ENCODE assay signal across 12 mouse cellular contexts in genomic region chr5:92387433-92387832, GRCm38 (mm10). TPM values are rescaled to one million over a fixed set of nuclear protein-coding genes. Genes with fewer than 3 reads are reported as not detected.
DNase-seq lines count a peak whose midpoint lies in the region; ATAC-seq and TF ChIP-seq lines count a peak whose summit lies in the region.
"Had no signal": no experiment of that assay in that cellular context is flagged by ENCODE, and none has a peak within 500 bp of the region (broad histone marks: within the 10 kb centered on the region; RNA-seq: fewer than 3 reads in every experiment).

No protein-coding gene starts in this region.

- no peaks in the 10 kb centered on the region for H3K9me3 ChIP-seq in heart, postnatal 0 days (replicated peaks; ENCODE audit: control insufficient read depth, low read length)
- H3K9me3 ChIP-seq in liver, postnatal 0 days (ENCODE audit: low read length) = no peaks in the 10 kb centered on the region
- no peaks in the 10 kb centered on the region for H3K9me3 ChIP-seq in forebrain, embryonic 10.5 days
- H3K9me3 ChIP-seq: embryonic facial prominence, embryonic 10.5 days; midbrain, embryonic 15.5 days had no signal

- H3K4me2 ChIP-seq in heart, postnatal 0 days (ENCODE audit: low read depth, low read length) = peak overlapping the region; percentile 57
- H3K4me2 ChIP-seq in liver, postnatal 0 days (ENCODE audit: low read depth, low read length) = no peak overlapping the region
- H3K4me2 ChIP-seq: midbrain, embryonic 15.5 days had no signal

- H3K9ac ChIP-seq in heart, postnatal 0 days (replicated peaks; ENCODE audit: low read depth, low read length) = peak overlapping the region; percentile 48; the same call in 1 of the 2 replicates
- H3K9ac ChIP-seq in liver, postnatal 0 days (replicated peaks) = no peak overlapping the region
- H3K9ac ChIP-seq: forebrain, postnatal 0 days; liver, embryonic 14.5 days; midbrain, embryonic 15.5 days had no signal

- peak overlapping the region; percentile 92 for H3K27ac ChIP-seq in heart, postnatal 0 days (ENCODE audit: low read depth)
- no peak overlapping the region for H3K27ac ChIP-seq in liver, postnatal 0 days (ENCODE audit: low read depth)
- no peak overlapping the region for H3K27ac ChIP-seq in forebrain, embryonic 10.5 days
- H3K27ac ChIP-seq: embryonic facial prominence, embryonic 10.5 days; liver, embryonic 14.5 days; midbrain, embryonic 15.5 days had no signal

- ATAC-seq in heart, postnatal 0 days (ENCODE audit: insufficient read depth, low read depth) = peak; percentile 82
- ATAC-seq in liver, postnatal 0 days = no peak
- ATAC-seq: midbrain, embryonic 15.5 days had no signal

- DNase-seq in adrenal gland, adult (ENCODE audit: inconsistent age in 2 of 2, low spot score in 1 of 2) = peak; percentile 48 to 76
- no peak for DNase-seq in adrenal gland, adult 18-20 months (ENCODE audit: low spot score in 2 of 2)
- peak; percentile 60 for DNase-seq in gastrocnemius, postnatal 14 days
- DNase-seq in heart, postnatal 0 days (ENCODE audit: low spot score) = peak; percentile 85
- peak; percentile 77 to 85 for DNase-seq in kidney, postnatal 25 days
- no peak for DNase-seq in liver, postnatal 0 days
- no peak for DNase-seq in forebrain, embryonic 10.5 days (ENCODE audit: extremely low spot score, low spot score)
- DNase-seq in cerebellum, adult 9-11 months = no peak
- DNase-seq: forebrain, postnatal 0 days had no signal

- TF ChIP-seq EP300 in heart, postnatal 0 days (IDR thresholded peaks at IDR 0.05; ENCODE audit: low read depth) = 0 out of 2 replicates have a peak, but pooled peaks have one; percentile 17
- TF ChIP-seq EP300 in liver, postnatal 0 days (IDR thresholded peaks at IDR 0.05; ENCODE audit: low read depth) = no peak

- H3K36me3 ChIP-seq in heart, postnatal 0 days (replicated peaks; ENCODE audit: control insufficient read depth, insufficient read depth, low read length) = peaks cover under 1% of the 10 kb centered on the region; the same call in 1 of the 2 replicates
- no peaks in the 10 kb centered on the region for H3K36me3 ChIP-seq in liver, postnatal 0 days (replicated peaks; ENCODE audit: insufficient read depth, low read length)
- no peaks in the 10 kb centered on the region for H3K36me3 ChIP-seq in forebrain, embryonic 10.5 days (replicated peaks)
- H3K36me3 ChIP-seq: embryonic facial prominence, embryonic 10.5 days; midbrain, embryonic 15.5 days had no signal

- H3K4me1 ChIP-seq in heart, postnatal 0 days (ENCODE audit: control insufficient read depth, insufficient read depth) = peaks cover 51% of the 10 kb centered on the region
- no peaks in the 10 kb centered on the region for H3K4me1 ChIP-seq in liver, postnatal 0 days (ENCODE audit: insufficient read depth)
- H3K4me1 ChIP-seq in forebrain, embryonic 10.5 days = 0 out of 2 replicates have a peak, but pooled peaks cover 5% of the 10 kb centered on the region

- intact Hi-C loops in gastrocnemius, postnatal 14 days (cut with DNase I; ENCODE audit: low total_unique reads) = no loop called here

- no peak for TF ChIP-seq CTCF in heart, postnatal 0 days (IDR thresholded peaks at IDR 0.05; ENCODE audit: low read depth)
- no peak for TF ChIP-seq CTCF in liver, postnatal 0 days (IDR thresholded peaks at IDR 0.05; ENCODE audit: low read depth)

- H3K27me3 ChIP-seq in heart, postnatal 0 days (ENCODE audit: control insufficient read depth, insufficient read depth, low read length) = no peaks in the 10 kb centered on the region
- peaks cover 9% of the 10 kb centered on the region for H3K27me3 ChIP-seq in liver, postnatal 0 days (ENCODE audit: insufficient read depth, low read length)
- peaks cover 35% of the 10 kb centered on the region for H3K27me3 ChIP-seq in forebrain, embryonic 10.5 days (ENCODE audit: poor library complexity, severe bottlenecking)

- H3K4me3 ChIP-seq in heart, postnatal 0 days (ENCODE audit: low read depth, low read length) = peak overlapping the region; percentile 37
- no peak overlapping the region for H3K4me3 ChIP-seq in liver, postnatal 0 days (ENCODE audit: low read depth, low read length)
- no peak overlapping the region for H3K4me3 ChIP-seq in forebrain, embryonic 10.5 days
- H3K4me3 ChIP-seq: embryonic facial prominence, embryonic 10.5 days; midbrain, embryonic 15.5 days had no signal

- 7% methylated on average over 11 of the region's 11 CpGs for WGBS in heart, postnatal 0 days
- 72% methylated on average over 11 of the region's 11 CpGs for WGBS in liver, postnatal 0 days (ENCODE audit: insufficient replicate concordance)
- WGBS in forebrain, embryonic 10.5 days = 86% methylated on average over 11 of the region's 11 CpGs

RNA-seq across cellular contexts. Expression of gene Cxcl10, which starts 38.7 kb away (rescaled TPM):
- total RNA-seq in adrenal gland, adult 18-20 months (2021) = under 1 TPM; 0.43 to 0.61 TPM
- total RNA-seq in gastrocnemius, postnatal 14 days (2021) = under 1 TPM; 0.29 to 0.51 TPM
- total RNA-seq in heart, postnatal 0 days (2014; rRNA removed; ENCODE audit: low replicate concordance) = 0.81 and 9.7 TPM in 2 replicates
- 0.56 and 0.60 TPM in 2 replicates for polyA plus RNA-seq in heart, postnatal 0 days (2015; fragmentation: Nextera tagmentation; extraction: Ambion mirVana)
- polyA plus RNA-seq in liver, postnatal 0 days (2015; fragmentation: Nextera tagmentation; extraction: Ambion mirVana) = 7.5 and 8.0 TPM in 2 replicates
- polyA plus RNA-seq in forebrain, embryonic 10.5 days (2016; fragmentation: Nextera tagmentation; extraction: Ambion mirVana) = 0.33 TPM in 1 of 2 replicates, not detected in the other

RNA-seq across cellular contexts. Expression of gene Nup54, which starts 47.6 kb away (rescaled TPM):
- 10 to 100 TPM; 28.6 to 33.6 TPM for total RNA-seq in adrenal gland, adult 18-20 months (2021)
- total RNA-seq in gastrocnemius, postnatal 14 days (2021) = 1 to 10 TPM; 8.9 to 9.9 TPM
- total RNA-seq in heart, postnatal 0 days (2014; rRNA removed; ENCODE audit: low replicate concordance) = 14.2 and 35.0 TPM in 2 replicates
- polyA plus RNA-seq in heart, postnatal 0 days (2015; fragmentation: Nextera tagmentation; extraction: Ambion mirVana) = 21.1 and 22.0 TPM in 2 replicates
- polyA plus RNA-seq in liver, postnatal 0 days (2015; fragmentation: Nextera tagmentation; extraction: Ambion mirVana) = 14.4 and 15.2 TPM in 2 replicates
- polyA plus RNA-seq in forebrain, embryonic 10.5 days (2016; fragmentation: Nextera tagmentation; extraction: Ambion mirVana) = 75.1 and 75.8 TPM in 2 replicates

RNA-seq across cellular contexts. Expression of gene Art3, which starts 55.8 kb away (rescaled TPM):
- total RNA-seq in adrenal gland, adult 18-20 months (2021) = 10 to 100 TPM; 48.5 to 78.3 TPM
- 100 to 1,000 TPM; 314 to 411 TPM for total RNA-seq in gastrocnemius, postnatal 14 days (2021)
- 186 and 226 TPM in 2 replicates for total RNA-seq in heart, postnatal 0 days (2014; rRNA removed; ENCODE audit: low replicate concordance)
- polyA plus RNA-seq in heart, postnatal 0 days (2015; fragmentation: Nextera tagmentation; extraction: Ambion mirVana) = 294 and 306 TPM in 2 replicates
- polyA plus RNA-seq in liver, postnatal 0 days (2015; fragmentation: Nextera tagmentation; extraction: Ambion mirVana) = 2.3 and 4.0 TPM in 2 replicates
- polyA plus RNA-seq in forebrain, embryonic 10.5 days (2016; fragmentation: Nextera tagmentation; extraction: Ambion mirVana) = 0.48 and 1.2 TPM in 2 replicates

RNA-seq across cellular contexts. Expression of gene Cxcl9, which starts 59.6 kb away (rescaled TPM):
- 1 to 10 TPM; 1.3 to 3.4 TPM for total RNA-seq in adrenal gland, adult 18-20 months (2021)
- total RNA-seq in gastrocnemius, postnatal 14 days (2021) = 1 to 10 TPM in 1 of 2 experiments, under 1 TPM in 1; 0.90 to 1.4 TPM
- total RNA-seq in heart, postnatal 0 days (2014; rRNA removed; ENCODE audit: low replicate concordance) = not detected in 2 replicates
- polyA plus RNA-seq in heart, postnatal 0 days (2015; fragmentation: Nextera tagmentation; extraction: Ambion mirVana) = 0.07 and 0.12 TPM in 2 replicates
- polyA plus RNA-seq in liver, postnatal 0 days (2015; fragmentation: Nextera tagmentation; extraction: Ambion mirVana) = 0.20 and 0.35 TPM in 2 replicates
- not detected in 2 replicates for polyA plus RNA-seq in forebrain, embryonic 10.5 days (2016; fragmentation: Nextera tagmentation; extraction: Ambion mirVana)
- total RNA-seq: forebrain, postnatal 0 days had no signal
- polyA plus RNA-seq: embryonic facial prominence, embryonic 10.5 days; forebrain, postnatal 0 days; midbrain, embryonic 15.5 days had no signal

Comparison
In these comparisons a context has a peak if more than half of its experiments do, and no peak if none do; other contexts are left out.
1. DNase-seq: peak in adrenal gland, adult (2 of 2), gastrocnemius, postnatal 14 days (single experiment), heart, postnatal 0 days (single experiment) and kidney, postnatal 25 days (2 of 2); none in adrenal gland, adult 18-20 months (0 of 2), liver, postnatal 0 days (single experiment), forebrain, embryonic 10.5 days (single experiment) and cerebellum, adult 9-11 months (single experiment).